Mouse (Mus musculus) kidney, embryonic 16.5 days (tissue): ENCODE data around the gene Zmynd10. TPM values are rescaled to one million over a fixed set of nuclear protein-coding genes. Genes with fewer than 3 reads are reported as not detected.
A peak's percentile ranks its signal among the peaks of the same experiment; 100 is the strongest.

ENCODE experiments used
- ATAC-seq: fragments of 200-750 bp; cut with Nextera tagmentation; 2 replicates; pipeline ENCODE4 v1.8.0; 2017; ENCODE audit warnings: moderate TSS enrichment; ENCODE audit not compliant: low FRiP score, low TSS enrichment
- H3K27ac ChIP-seq: fragments of 300-500 bp; sonication (generic); 2 replicates; pipeline ENCODE4 v1.5.1; 2014; ENCODE audit warnings: low read length
- H3K27me3 ChIP-seq: fragments of 300-500 bp; sonication (generic); 2 replicates; pipeline ENCODE4 v1.6.1; 2014; ENCODE audit warnings: low read length, control low read depth, mixed read lengths; ENCODE audit not compliant: insufficient read depth
- H3K36me3 ChIP-seq: fragments of 300-500 bp; sonication (generic); 2 replicates; pipeline ENCODE4 v1.6.1; 2014; ENCODE audit warnings: low read length, control low read depth, mixed read lengths; ENCODE audit not compliant: insufficient read depth
- H3K4me1 ChIP-seq: fragments of 300-500 bp; sonication (generic); 2 replicates; pipeline ENCODE4 v1.6.1; 2014; ENCODE audit warnings: low read length, control low read depth, mixed read lengths; ENCODE audit not compliant: insufficient read depth
- H3K4me2 ChIP-seq: fragments of 300-500 bp; sonication (generic); replicated peaks from 2 replicates; pipeline ENCODE4 v1.6.1; 2014; ENCODE audit warnings: low read depth, low read length
- H3K4me3 ChIP-seq: fragments of 300-500 bp; sonication (generic); 2 replicates; pipeline ENCODE4 v1.5.1; 2014; ENCODE audit warnings: mild to moderate bottlenecking, low read length
- H3K9ac ChIP-seq: fragments of 300-500 bp; sonication (generic); replicated peaks from 2 replicates; pipeline ENCODE4 v1.6.1; 2014; ENCODE audit warnings: low read length
- H3K9me3 ChIP-seq: fragments of 300-500 bp; sonication (generic); 2 replicates; pipeline ENCODE4 v1.6.1; 2016; ENCODE audit warnings: low read length, control low read depth
- WGBS: fragments of 180-500 bp; shearing (Covaris S2); extraction: QIAGEN DNeasy Blood & Tissue Kit; methylation state at CpG from one replicate; pipeline ENCODE4 v1.1.7; 2014; 5-methylcytosine and 5-hydroxymethylcytosine counted together
- polyA plus RNA-seq: library from polyadenylated mRNA; unstranded; fragments of >200 nt; fragmentation: Nextera tagmentation; extraction: Ambion mirVana; gene quantifications from 2 replicates; pipeline ENCODE4 v1.2.1, GENCODE M21; 2015

Gene Zmynd10
- polyA plus RNA-seq: 3.3 and 3.9 TPM in 2 replicates

- Histone ChIP-seq H3K9ac (peak within 1 kb of the TSS; percentile 48; the same call in 1 of the 2 replicates), H3K4me1 (peaks cover 42% of the 10 kb centered on the region), H3K27ac (0 out of 2 replicates have a peak within 1 kb of the TSS, but pooled peaks have one; percentile 18), H3K4me2 (peak within 1 kb of the TSS; percentile 51), H3K9me3 (no peaks in the 10 kb centered on the region), H3K36me3 (peaks cover 17% of the 10 kb centered on the region; the same call in 1 of the 2 replicates), H3K4me3 (peak within 1 kb of the TSS; percentile 24), H3K27me3 (no peaks in the 10 kb centered on the region)
- 1% methylated on average over 20 of the region's 20 CpGs for WGBS
- peak; percentile 55 for ATAC-seq
Measured at GRCm38 (mm10) chr9:107547026-107547425, at the start of gene Zmynd10. Gene Zmynd10 (plus strand): TSS chr9:107547298.

- no peaks in the 10 kb centered on the region for H3K4me1 ChIP-seq
- WGBS: 64% methylated on average over 3 of the region's 3 CpGs
- no peak overlapping the region for H3K27ac ChIP-seq
- H3K9ac ChIP-seq: no peak overlapping the region
- H3K4me3 ChIP-seq: no peak overlapping the region
- no peaks in the 10 kb centered on the region for H3K36me3 ChIP-seq
- H3K27me3 ChIP-seq: no peaks in the 10 kb centered on the region
- ATAC-seq: no peak
- no peak overlapping the region for H3K4me2 ChIP-seq
- no peaks in the 10 kb centered on the region for H3K9me3 ChIP-seq
Measured at GRCm38 (mm10) chr9:107500708-107501286, 46.3 kb upstream of the Zmynd10 start.

GRCm38 (mm10) chr9:107502131-107502846, 44.8 kb upstream of the Zmynd10 start:
- Histone ChIP-seq H3K27me3 (no peaks in the 10 kb centered on the region), H3K9me3 (no peaks in the 10 kb centered on the region), H3K4me3 (no peak overlapping the region), H3K9ac (no peak overlapping the region), H3K4me1 (peaks cover 4% of the 10 kb centered on the region; the same call in 1 of the 2 replicates), H3K36me3 (no peaks in the 10 kb centered on the region), H3K27ac (no peak overlapping the region), H3K4me2 (no peak overlapping the region)
- 80% methylated on average over 12 of the region's 12 CpGs for WGBS
- ATAC-seq: no peak

- ATAC-seq: no peak
- Histone ChIP-seq H3K9ac (no peak overlapping the region), H3K4me3 (no peak overlapping the region), H3K4me2 (no peak overlapping the region), H3K27me3 (no peaks in the 10 kb centered on the region), H3K27ac (no peak overlapping the region), H3K9me3 (no peaks in the 10 kb centered on the region), H3K4me1 (peaks cover 15% of the 10 kb centered on the region), H3K36me3 (no peaks in the 10 kb centered on the region)
- 76% methylated on average over 19 of the region's 19 CpGs for WGBS
Measured at GRCm38 (mm10) chr9:107504662-107505537, 42.2 kb upstream of the Zmynd10 start.

GRCm38 (mm10) chr9:107508266-107508665, 38.8 kb upstream of the Zmynd10 start:
- no peak overlapping the region for H3K4me3 ChIP-seq
- no peak overlapping the region for H3K4me2 ChIP-seq
- H3K9me3 ChIP-seq: no peaks in the 10 kb centered on the region
- no peaks in the 10 kb centered on the region for H3K36me3 ChIP-seq
- H3K4me1 ChIP-seq: peaks cover 41% of the 10 kb centered on the region
- H3K9ac ChIP-seq: no peak overlapping the region
- ATAC-seq: no peak
- no peaks in the 10 kb centered on the region for H3K27me3 ChIP-seq
- WGBS: 52% methylated on average over 10 of the region's 10 CpGs
- no peak overlapping the region for H3K27ac ChIP-seq

- no peak overlapping the region for H3K4me2 ChIP-seq
- H3K4me3 ChIP-seq: no peak overlapping the region
- peaks cover 41% of the 10 kb centered on the region for H3K4me1 ChIP-seq
- no peak for ATAC-seq
- 0 out of 2 replicates have a peak, but pooled peaks cover 3% of the 10 kb centered on the region for H3K27me3 ChIP-seq
- no peak overlapping the region for H3K27ac ChIP-seq
- 78% methylated on average over 14 of the region's 14 CpGs for WGBS
- H3K36me3 ChIP-seq: no peaks in the 10 kb centered on the region
- H3K9ac ChIP-seq: no peak overlapping the region
- H3K9me3 ChIP-seq: no peaks in the 10 kb centered on the region
Measured at GRCm38 (mm10) chr9:107510384-107511100, 36.6 kb upstream of the Zmynd10 start.

GRCm38 (mm10) chr9:107511436-107511835, 35.7 kb upstream of the Zmynd10 start:
- 44% methylated on average over 8 of the region's 8 CpGs for WGBS
- peaks cover 41% of the 10 kb centered on the region for H3K4me1 ChIP-seq
- H3K27ac ChIP-seq: 0 out of 2 replicates have a peak overlapping the region, but pooled peaks have one; percentile 35
- ATAC-seq: no peak
- H3K36me3 ChIP-seq: no peaks in the 10 kb centered on the region
- H3K4me2 ChIP-seq: no peak overlapping the region
- no peak overlapping the region for H3K4me3 ChIP-seq
- 0 out of 2 replicates have a peak, but pooled peaks cover 3% of the 10 kb centered on the region for H3K27me3 ChIP-seq
- no peak overlapping the region for H3K9ac ChIP-seq
- no peaks in the 10 kb centered on the region for H3K9me3 ChIP-seq

- Histone ChIP-seq H3K4me1 (peaks cover 36% of the 10 kb centered on the region), H3K9me3 (no peaks in the 10 kb centered on the region), H3K4me2 (no peak overlapping the region), H3K9ac (no peak overlapping the region), H3K4me3 (no peak overlapping the region), H3K27me3 (0 out of 2 replicates have a peak, but pooled peaks cover 3% of the 10 kb centered on the region), H3K36me3 (no peaks in the 10 kb centered on the region), H3K27ac (no peak overlapping the region)
- ATAC-seq: no peak
- WGBS: 44% methylated on average over 16 of the region's 16 CpGs
Measured at GRCm38 (mm10) chr9:107512326-107512725, 34.8 kb upstream of the Zmynd10 start.

GRCm38 (mm10) chr9:107514303-107514955, 32.7 kb upstream of the Zmynd10 start:
- peak; percentile 28; the same call in 1 of the 2 replicates for ATAC-seq

More at GRCm38 (mm10) chr9:107514303-107514955, 32.7 kb upstream of the Zmynd10 start:
- H3K36me3 ChIP-seq: no peaks in the 10 kb centered on the region
- H3K27me3 ChIP-seq: 0 out of 2 replicates have a peak, but pooled peaks cover 3% of the 10 kb centered on the region
- no peak overlapping the region for H3K9ac ChIP-seq
- H3K4me2 ChIP-seq: no peak overlapping the region
- 23% methylated on average over 14 of the region's 14 CpGs for WGBS
- H3K27ac ChIP-seq: no peak overlapping the region
- H3K4me1 ChIP-seq: peaks cover 28% of the 10 kb centered on the region
- H3K9me3 ChIP-seq: no peaks in the 10 kb centered on the region
- H3K4me3 ChIP-seq: no peak overlapping the region
